Mouse (Mus musculus) forebrain, postnatal 0 days (tissue): ENCODE results near the gene Sh3rf3. TPM values are rescaled to one million over a fixed set of nuclear protein-coding genes. Genes with fewer than 3 reads are reported as not detected.

Source experiments
- ATAC-seq: fragments of 200-750 bp; cut with Nextera tagmentation; 2 replicates; pipeline ENCODE4 v1.8.0; 2017; ENCODE audit warnings: mild to moderate bottlenecking, moderate library complexity
- DNase-seq: peaks from one replicate; pipeline ENCODE4 v3.0.0-alpha.2; 2015
- H3K27ac ChIP-seq: fragments of 300-500 bp; sonication (generic); 2 replicates; pipeline ENCODE4 v1.5.1; 2014; ENCODE audit warnings: low read depth, mild to moderate bottlenecking, antibody characterized with exemption, low read length, moderate library complexity, mixed read lengths
- H3K27me3 ChIP-seq: fragments of 300-500 bp; sonication (generic); 2 replicates; pipeline ENCODE4 v1.6.1; 2014; ENCODE audit warnings: mild to moderate bottlenecking, low read length, mixed read lengths; ENCODE audit not compliant: insufficient read depth
- H3K36me3 ChIP-seq: fragments of 300-500 bp; sonication (generic); 2 replicates; pipeline ENCODE4 v1.6.1; 2014; ENCODE audit warnings: mild to moderate bottlenecking, moderate library complexity; ENCODE audit not compliant: insufficient read depth
- H3K4me1 ChIP-seq: fragments of 300-500 bp; sonication (generic); 2 replicates; pipeline ENCODE4 v1.6.1; 2014; ENCODE audit warnings: antibody characterized with exemption; ENCODE audit not compliant: insufficient read depth
- H3K4me2 ChIP-seq: fragments of 300-500 bp; sonication (generic); 2 replicates; pipeline ENCODE4 v1.6.1; 2014; ENCODE audit warnings: low read depth, mild to moderate bottlenecking, moderate library complexity
- H3K4me3 ChIP-seq: fragments of 300-500 bp; sonication (generic); 2 replicates; pipeline ENCODE4 v1.5.1; 2014; ENCODE audit warnings: low read depth, low read length, mixed read lengths
- H3K9ac ChIP-seq: fragments of 300-500 bp; sonication (generic); 2 replicates; pipeline ENCODE4 v1.6.1; 2014; ENCODE audit warnings: mild to moderate bottlenecking
- H3K9me3 ChIP-seq: fragments of 300-500 bp; sonication (generic); 2 replicates; pipeline ENCODE4 v1.6.1; 2016; ENCODE audit warnings: low read length
- CTCF ChIP-seq: sonication (generic); IDR thresholded peaks from 2 replicates; pipeline ENCODE4 v1.5.1; 2016; ENCODE audit warnings: antibody characterized with exemption, control low read depth, low read depth
- WGBS: fragments of 180-500 bp; shearing (Covaris S2); extraction: QIAGEN DNeasy Blood & Tissue Kit; methylation state at CpG from one replicate; pipeline ENCODE4 v1.1.7; 2014; 5-methylcytosine and 5-hydroxymethylcytosine counted together
- polyA plus RNA-seq: library from polyadenylated mRNA; unstranded; fragments of >200 nt; fragmentation: Nextera tagmentation; extraction: Ambion mirVana; gene quantifications from 2 replicates; pipeline ENCODE4 v1.2.1, GENCODE M21; 2015
- total RNA-seq: library from RNA; depleted of rRNA; stranded (reverse); fragments of >200 nt; gene quantifications from 2 replicates; pipeline ENCODE4 v1.2.3, GENCODE M21; 2014

Sh3rf3 gene
- total and polyA plus RNA-seq, 2 experiments from 2014 or later, result 10.1 to 38.1 TPM

- H3K9me3 ChIP-seq, result no peaks in the 10 kb centered on the region
- ATAC-seq (peak; percentile 68), DNase-seq (peak; percentile 34)
- H3K4me3 ChIP-seq, result no peak overlapping the region
- no peaks in the 10 kb centered on the region for H3K4me1 ChIP-seq
- no peaks in the 10 kb centered on the region for H3K27me3 ChIP-seq
- H3K27ac ChIP-seq, result no peak overlapping the region
- no peaks in the 10 kb centered on the region for H3K36me3 ChIP-seq
- no peak overlapping the region for H3K9ac ChIP-seq
- no peak for TF ChIP-seq CTCF
- 60% methylated on average over 6 of the region's 6 CpGs for WGBS
- no peak overlapping the region for H3K4me2 ChIP-seq
Observed at GRCm38 (mm10) chr10:59127637-59128036, 314.5 kb downstream of the Sh3rf3 start.

- no peak for ATAC-seq
- 84% methylated on average over 20 of the region's 20 CpGs for WGBS
- no peak for DNase-seq
- H3K9me3 ChIP-seq, result no peaks in the 10 kb centered on the region
- H3K4me3 ChIP-seq, result no peak overlapping the region
- no peak for TF ChIP-seq CTCF
- H3K36me3 ChIP-seq, result peaks cover 7% of the 10 kb centered on the region
- no peaks in the 10 kb centered on the region for H3K27me3 ChIP-seq
- H3K4me2 ChIP-seq, result no peak overlapping the region
- peaks cover 5% of the 10 kb centered on the region; the same call in 1 of the 2 replicates for H3K4me1 ChIP-seq
- no peak overlapping the region for H3K9ac ChIP-seq
- H3K27ac ChIP-seq, result no peak overlapping the region
Observed at GRCm38 (mm10) chr10:59131926-59132628, 318.9 kb downstream of the Sh3rf3 start.

- 18% methylated on average over 8 of the region's 8 CpGs for WGBS
- ATAC-seq (peak; percentile 30; the same call in 1 of the 2 replicates), DNase-seq (no peak)
Observed at GRCm38 (mm10) chr10:59133478-59134009, 320.4 kb downstream of the Sh3rf3 start.

GRCm38 (mm10) chr10:59149956-59150383 is 336.8 kb downstream of the Sh3rf3 start:
- no peaks in the 10 kb centered on the region for H3K27me3 ChIP-seq
- H3K4me2 ChIP-seq, result no peak overlapping the region
- peak; percentile 85 for TF ChIP-seq CTCF
- no peak overlapping the region for H3K9ac ChIP-seq
- DNase-seq, result peak; percentile 88
- no peak overlapping the region for H3K27ac ChIP-seq
- no peak overlapping the region for H3K4me3 ChIP-seq
- H3K9me3 ChIP-seq, result no peaks in the 10 kb centered on the region
- H3K36me3 ChIP-seq, result no peaks in the 10 kb centered on the region
- no peaks in the 10 kb centered on the region for H3K4me1 ChIP-seq
- peak; percentile 90 for ATAC-seq
- WGBS, result 11% methylated on average over 8 of the region's 8 CpGs

More at GRCm38 (mm10) chr10:59133478-59134009, 320.4 kb downstream of the Sh3rf3 start:
- no peak overlapping the region for H3K4me2 ChIP-seq
- no peak overlapping the region for H3K9ac ChIP-seq
- H3K9me3 ChIP-seq, result no peaks in the 10 kb centered on the region
- no peaks in the 10 kb centered on the region for H3K27me3 ChIP-seq
- H3K27ac ChIP-seq, result no peak overlapping the region
- H3K4me3 ChIP-seq, result no peak overlapping the region
- peaks cover 7% of the 10 kb centered on the region for H3K36me3 ChIP-seq
- peaks cover 5% of the 10 kb centered on the region; the same call in 1 of the 2 replicates for H3K4me1 ChIP-seq
- no peak for TF ChIP-seq CTCF

GRCm38 (mm10) chr10:59150938-59151657 is 337.9 kb downstream of the Sh3rf3 start:
- H3K27me3 ChIP-seq, result no peaks in the 10 kb centered on the region
- H3K4me3 ChIP-seq, result no peak overlapping the region
- ATAC-seq, result no peak
- H3K9me3 ChIP-seq, result no peaks in the 10 kb centered on the region
- H3K4me1 ChIP-seq, result no peaks in the 10 kb centered on the region
- H3K4me2 ChIP-seq, result no peak overlapping the region
- no peak overlapping the region for H3K9ac ChIP-seq
- 90% methylated on average over 10 of the region's 10 CpGs for WGBS
- no peaks in the 10 kb centered on the region for H3K36me3 ChIP-seq
- no peak for TF ChIP-seq CTCF
- no peak overlapping the region for H3K27ac ChIP-seq
- DNase-seq, result no peak

GRCm38 (mm10) chr10:59152544-59153081 is 339.5 kb downstream of the Sh3rf3 start:
- ATAC-seq (no peak), DNase-seq (no peak)
- TF ChIP-seq CTCF, result peak; percentile 23; the same call in 1 of the 2 replicates
- Histone ChIP-seq H3K9ac (no peak overlapping the region), H3K36me3 (no peaks in the 10 kb centered on the region), H3K4me3 (no peak overlapping the region), H3K4me1 (no peaks in the 10 kb centered on the region), H3K27me3 (no peaks in the 10 kb centered on the region), H3K4me2 (no peak overlapping the region), H3K27ac (no peak overlapping the region), H3K9me3 (no peaks in the 10 kb centered on the region)
- WGBS, result 70% methylated on average over 5 of the region's 5 CpGs
